Mouse (Mus musculus) cerebellum, adult 8-10 months (tissue): ENCODE results near the gene Tfrc.

ENCODE experiments used
- DNase-seq: peaks from one replicate; pipeline ENCODE4 v3.0.0; 2022

Gene Tfrc

DNA sequence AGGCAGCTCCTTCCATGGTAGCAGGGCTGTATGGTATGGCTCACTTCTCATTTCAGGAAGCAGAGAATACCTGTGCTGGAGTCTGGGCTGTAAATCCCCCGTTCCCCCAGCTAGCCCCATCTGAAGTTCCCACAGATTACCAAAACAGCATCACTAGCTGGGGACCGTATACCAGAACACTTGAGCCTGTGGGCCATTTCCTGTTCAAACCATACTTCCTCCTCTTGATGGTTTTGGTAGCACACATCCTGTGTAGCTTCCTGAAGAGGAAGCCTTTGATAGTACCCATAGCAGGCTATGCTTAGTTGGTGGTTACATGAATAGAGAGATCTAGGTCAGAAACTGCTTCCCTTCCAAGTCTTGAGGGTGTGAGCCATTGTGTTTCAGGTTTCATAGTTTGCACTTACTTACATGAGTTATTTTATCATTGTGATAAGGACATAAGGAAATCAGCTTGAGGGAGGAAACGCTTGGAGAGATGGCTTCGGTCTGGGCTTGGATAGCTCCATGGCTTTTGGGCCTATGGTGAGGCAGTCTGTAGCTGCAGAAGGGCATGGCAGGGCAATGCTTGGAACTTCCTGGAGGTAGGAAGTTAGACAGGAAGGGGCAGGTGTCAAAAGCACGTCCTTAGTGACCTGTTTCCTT lies 42.4 kb downstream of the Tfrc start:
- DNase-seq, result no peak

DNA sequence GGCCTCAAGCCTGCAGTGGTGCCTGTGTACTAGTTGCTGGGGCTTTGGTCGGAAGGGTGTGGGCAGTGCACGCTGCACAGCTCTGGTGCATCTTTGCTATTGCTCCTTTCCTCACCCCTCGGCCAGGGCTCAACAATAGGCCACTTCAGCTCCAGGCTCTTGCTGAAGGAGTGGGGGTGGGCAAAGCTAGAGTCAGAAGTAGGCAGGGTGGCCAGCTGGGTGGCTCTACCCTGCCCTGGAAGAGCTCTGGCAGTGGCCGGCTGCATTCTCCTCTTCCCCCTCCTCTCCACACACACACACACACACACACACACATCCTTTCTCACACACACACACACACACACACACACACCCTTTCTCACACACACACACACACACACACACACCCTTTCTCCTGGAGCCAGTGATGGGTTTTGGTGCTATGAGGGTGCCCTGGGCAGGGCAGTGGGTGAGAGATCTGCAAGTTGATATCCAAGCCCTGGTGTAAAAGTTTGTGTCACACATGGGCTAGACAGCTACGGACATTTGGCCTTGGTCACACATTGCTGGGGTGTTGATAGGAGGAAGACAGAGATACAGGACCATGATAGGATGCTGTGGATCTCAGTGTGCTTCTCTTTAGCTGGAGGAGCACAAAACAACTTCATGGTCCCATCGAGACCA lies 45.5 kb downstream of the Tfrc start:
- DNase-seq, result no peak

DNA sequence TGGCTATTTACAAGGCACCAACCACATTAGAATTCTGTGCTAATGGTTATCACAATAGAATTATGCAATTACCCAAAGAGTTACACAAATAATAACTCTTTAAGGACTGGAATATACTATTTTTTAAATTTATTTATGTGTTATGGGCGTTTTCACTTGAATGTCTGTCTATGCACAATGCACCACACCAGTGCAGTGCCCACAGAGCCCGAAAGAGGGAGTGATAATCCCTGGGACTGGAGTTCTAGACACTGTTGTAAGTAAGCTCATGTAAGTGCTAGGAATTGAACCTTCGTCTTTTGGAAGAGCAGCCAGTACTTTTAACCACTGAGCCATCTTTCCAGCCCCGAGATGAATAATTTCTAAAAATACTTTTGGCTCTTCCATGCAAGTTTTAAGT lies 46.8 kb downstream of the Tfrc start:
- no peak for DNase-seq

DNA sequence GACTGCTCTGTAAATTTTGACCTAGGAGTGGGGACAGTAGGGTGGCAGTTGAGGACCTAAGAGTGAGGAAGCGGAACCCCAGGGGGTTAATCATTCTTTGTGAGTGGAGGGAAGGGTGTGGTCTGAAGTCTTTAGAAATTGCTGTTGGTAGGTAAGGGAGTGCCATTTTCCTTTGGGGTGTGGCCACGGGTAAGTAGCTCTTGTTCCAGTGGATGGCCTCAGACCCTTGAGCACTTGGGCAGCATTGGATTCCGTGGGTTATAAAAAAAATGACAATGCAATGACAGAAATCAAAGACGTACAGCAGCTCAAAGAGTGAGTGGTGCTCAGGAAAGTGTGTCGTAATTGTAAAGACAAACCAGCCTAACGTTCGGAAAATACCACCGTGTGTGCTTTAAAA lies 47.6 kb downstream of the Tfrc start:
- no peak for DNase-seq

DNA sequence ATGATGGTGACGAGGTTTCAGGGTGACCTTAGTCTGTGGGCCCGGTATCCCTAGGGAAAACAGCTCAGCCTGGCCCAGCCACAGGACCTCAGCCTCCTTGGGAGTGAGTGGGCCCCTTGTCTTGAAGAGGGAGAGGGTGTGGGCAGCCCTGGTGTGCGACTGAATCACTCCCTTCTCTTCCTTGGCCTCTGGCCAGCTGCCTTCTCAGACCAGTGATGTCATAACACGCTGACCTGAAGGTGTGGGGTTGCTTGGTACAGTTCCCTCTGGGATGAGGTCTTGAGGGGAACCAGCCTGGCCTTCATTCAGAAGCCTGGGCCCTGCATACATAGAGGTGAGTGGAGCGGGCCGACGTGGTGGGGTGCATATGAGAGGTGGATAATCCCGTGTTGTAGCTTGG lies 48.1 kb downstream of the Tfrc start:
- DNase-seq, result no peak

- no peak for DNase-seq
Measured at GRCm38 (mm10) chr16:32657498-32658250, 49.0 kb downstream of the Tfrc start.

GRCm38 (mm10) chr16:32658743-32659171 lies 50.0 kb downstream of the Tfrc start:
- DNase-seq, result peak; percentile 68

DNA sequence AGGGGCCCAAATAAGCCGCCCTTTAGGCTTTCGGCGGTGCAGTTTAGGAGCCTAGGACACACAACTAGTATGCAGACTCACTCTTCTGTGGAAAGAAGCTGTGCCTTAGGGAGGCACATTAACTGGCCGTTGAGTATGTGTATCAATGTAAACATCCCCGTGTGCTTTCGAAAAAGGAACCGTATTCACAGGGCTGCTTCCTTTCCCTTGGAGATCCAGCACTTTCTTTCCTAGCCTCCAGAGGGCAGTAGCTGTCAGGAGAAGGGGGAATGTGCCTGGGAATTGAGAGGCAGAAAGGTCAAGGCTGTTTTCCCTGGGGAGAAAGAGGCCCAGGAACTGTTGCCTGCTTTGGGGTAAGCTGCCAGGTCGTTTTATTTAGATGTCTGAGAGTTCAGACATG lies 50.7 kb downstream of the Tfrc start:
- peak; percentile 81 for DNase-seq

GRCm38 (mm10) chr16:32660095-32660494 lies 51.4 kb downstream of the Tfrc start:
- DNase-seq, result no peak

GRCm38 (mm10) chr16:32660557-32661321 lies 52.0 kb downstream of the Tfrc start:
- peak; percentile 80 for DNase-seq

GRCm38 (mm10) chr16:32661493-32661921 lies 52.8 kb downstream of the Tfrc start:
- DNase-seq, result no peak

- no peak for DNase-seq
Measured at GRCm38 (mm10) chr16:32662372-32662771, 53.7 kb downstream of the Tfrc start.

- peak; percentile 57 for DNase-seq
Measured at GRCm38 (mm10) chr16:32663231-32663858, 54.6 kb downstream of the Tfrc start.

DNA sequence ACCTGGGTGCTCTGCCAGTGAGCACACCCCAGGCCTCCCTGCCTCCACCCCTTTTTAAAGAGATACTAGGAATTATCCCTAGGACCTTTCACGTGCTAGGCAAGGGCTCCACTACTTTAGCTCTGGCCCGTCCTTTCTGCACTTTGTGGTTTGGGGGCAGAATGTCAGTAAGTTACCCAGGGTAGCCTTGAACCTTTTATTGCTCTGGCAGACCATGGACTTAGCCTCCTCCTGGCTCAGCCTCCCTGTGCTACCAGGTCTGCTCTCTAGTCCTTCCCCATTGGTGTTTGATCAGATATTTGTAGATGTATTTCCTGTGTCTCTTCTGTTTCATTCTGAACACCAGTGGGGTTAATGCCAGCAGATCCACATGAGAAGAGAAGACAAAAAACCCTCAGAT lies 55.5 kb downstream of the Tfrc start:
- no peak for DNase-seq

DNA sequence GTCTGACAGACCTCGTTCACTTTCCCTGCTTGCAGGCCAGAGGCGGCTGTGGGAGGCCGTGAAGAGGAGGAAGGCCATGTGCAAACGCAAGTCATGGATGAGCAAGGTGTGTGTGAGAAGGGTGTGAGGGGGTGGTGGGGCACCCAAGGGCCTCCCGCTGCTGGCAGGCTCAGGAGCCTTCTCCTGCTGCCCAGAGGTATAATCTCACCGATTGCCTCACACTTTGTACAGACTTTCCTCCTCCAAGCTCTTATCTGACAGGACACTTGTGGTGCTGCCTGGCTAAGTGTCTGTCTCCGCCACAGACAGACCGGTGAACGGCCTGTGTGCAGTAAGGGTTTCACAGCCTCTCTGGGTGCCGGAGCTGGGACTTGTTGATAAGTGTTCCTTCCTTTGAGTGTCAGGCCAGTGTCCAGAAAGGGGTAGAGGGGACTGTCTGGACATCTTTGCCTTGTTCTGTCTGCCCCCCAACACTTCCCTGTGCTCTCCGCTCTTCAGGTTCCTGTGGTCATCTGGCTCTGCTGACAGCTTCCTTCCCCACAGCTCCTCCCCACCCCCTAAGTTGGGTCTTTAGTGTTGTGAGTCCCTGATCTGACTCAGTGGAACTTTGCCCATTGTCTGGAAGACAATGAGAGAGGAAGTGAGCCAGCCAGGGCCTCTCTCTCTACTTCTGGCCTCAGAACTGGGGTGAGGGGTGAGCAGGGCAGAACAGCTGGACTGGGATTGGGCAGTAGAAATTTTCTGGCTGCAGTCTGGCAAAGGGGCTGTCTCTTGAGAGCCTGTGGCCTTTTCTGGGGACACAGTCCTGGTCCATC lies 57.3 kb downstream of the Tfrc start:
- DNase-seq, result no peak

DNA sequence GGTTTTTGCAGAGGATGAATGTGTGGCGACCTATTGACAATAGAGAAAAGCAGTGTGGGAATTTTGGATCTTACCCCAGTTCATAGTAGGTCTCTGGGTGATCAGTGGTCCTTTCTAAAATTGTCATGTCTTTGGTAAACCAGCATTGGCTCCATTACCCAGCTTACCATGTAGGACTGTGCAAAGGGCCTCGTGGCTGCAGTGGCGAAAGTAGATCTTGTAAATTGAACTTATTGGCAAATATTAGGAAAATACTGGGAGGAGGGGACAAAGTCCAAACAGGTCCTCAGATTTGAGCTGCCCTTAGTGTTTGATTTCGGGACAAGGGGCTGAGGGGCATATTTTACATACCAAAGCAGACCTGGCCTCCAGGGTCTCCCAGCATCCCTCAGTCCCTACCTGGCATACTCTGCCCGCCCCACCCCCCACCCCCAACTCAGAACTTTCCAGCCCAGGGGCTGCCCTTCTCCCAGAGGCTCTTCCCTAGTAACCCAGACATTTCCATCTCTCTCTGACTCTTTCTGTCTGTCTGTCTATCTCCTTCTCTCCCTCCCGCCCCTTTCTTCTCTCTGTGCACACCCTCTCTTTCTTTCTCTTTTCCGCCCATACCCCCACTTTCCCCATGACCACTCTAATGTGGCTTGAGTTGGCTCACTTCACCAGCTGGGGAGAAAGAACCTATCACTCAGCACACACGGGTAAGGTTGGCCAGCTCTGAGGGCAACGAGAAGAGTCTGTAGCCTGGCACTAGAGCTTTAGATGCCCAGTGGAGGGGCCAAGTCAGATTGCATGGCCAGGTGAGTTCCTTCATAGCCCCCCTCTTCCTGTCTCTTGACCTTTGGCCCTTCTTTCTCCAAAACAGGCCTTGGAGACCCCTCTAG lies 58.2 kb downstream of the Tfrc start:
- no peak for DNase-seq

- no peak for DNase-seq
Measured at GRCm38 (mm10) chr16:32667552-32667872, 58.8 kb downstream of the Tfrc start.

DNA sequence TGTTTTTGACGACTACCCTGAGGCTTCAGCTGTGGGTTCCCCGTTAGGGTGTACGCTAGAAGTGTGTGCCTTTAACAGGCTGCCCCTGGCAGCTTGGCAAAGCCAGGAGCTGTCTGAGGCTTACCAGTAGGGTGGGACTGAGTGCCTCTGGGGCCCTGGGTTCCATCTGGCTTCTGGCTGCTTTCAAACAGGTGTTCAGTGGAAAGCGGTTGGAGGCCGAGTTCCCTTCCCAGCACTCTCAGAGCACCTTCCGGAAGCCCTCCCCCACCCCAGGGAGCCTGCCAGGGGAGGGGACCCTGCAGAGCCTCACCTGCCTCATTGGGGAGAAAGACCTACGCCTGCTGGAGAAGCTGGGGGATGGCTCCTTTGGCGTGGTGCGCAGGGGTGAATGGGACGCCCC lies 59.3 kb downstream of the Tfrc start:
- no peak for DNase-seq

DNA sequence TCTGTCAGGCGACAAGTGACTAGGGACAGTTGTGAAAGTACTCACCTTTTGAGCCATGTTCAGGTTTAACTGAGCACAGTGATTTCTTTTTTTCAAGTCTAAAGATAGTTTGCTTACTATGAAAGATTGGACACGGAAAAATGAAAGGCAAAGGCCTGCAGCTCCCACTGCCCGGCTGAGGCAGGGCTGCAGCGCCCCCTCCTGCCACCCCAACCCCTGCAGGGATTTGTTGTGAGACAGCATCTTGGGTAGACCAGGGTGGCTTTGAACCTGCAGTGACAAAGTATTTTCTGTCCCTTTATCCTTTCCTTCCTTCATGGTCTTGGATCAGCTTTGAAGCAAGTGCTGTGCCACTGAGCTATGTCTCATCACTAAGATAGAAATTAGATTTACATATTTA lies 59.8 kb downstream of the Tfrc start:
- no peak for DNase-seq

- no peak for DNase-seq
Measured at GRCm38 (mm10) chr16:32669243-32669642, 60.5 kb downstream of the Tfrc start.
